Comparison of ENCODE assay signal across 9 mouse cellular contexts in the genomic region with DNA sequence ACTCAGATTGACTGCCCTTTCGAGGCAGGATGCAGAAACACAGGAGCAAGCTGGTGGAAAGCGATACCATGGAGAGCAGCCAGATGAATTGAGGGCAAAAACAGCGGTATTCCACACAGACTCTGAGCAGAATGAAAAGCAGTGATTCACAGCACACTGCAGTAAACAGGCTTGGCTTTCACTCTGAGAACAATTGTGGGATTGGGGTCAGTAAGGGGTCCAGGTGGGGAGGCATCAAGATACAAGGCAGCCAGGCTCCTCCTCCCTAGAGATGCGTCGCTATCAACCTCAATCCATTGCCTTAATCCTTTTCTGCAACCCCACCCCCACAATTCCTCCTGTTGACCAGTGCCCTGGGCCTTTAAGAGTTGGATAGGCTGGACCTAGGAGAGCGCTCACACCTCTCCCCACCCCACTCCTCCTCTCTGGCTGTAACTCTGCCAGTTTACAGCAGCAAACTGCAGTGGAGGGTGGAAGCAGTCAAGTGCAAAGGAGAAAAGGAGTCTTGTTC. TPM values are rescaled to one million over a fixed set of nuclear protein-coding genes. Genes with fewer than 3 reads are reported as not detected.
DNase-seq lines count a peak whose midpoint lies in the region; TF ChIP-seq lines count a peak whose summit lies in the region.
"Had no signal": no experiment of that assay in that cellular context is flagged by ENCODE, and none has a peak within 500 bp of the region (broad histone marks: within the 10 kb centered on the region; RNA-seq: fewer than 3 reads in every experiment).

A gene (plus strand): TSS at position 438 of the 511 bp plus-strand sequence.

- H3K4me3 ChIP-seq in forebrain, embryonic 10.5 days: peak within 1 kb of the TSS; percentile 24; the same call in 1 of the 2 replicates
- H3K4me3 ChIP-seq in olfactory bulb, adult 2 months (ENCODE audit: insufficient read depth, low read depth, low read length): peak within 1 kb of the TSS; percentile 6

- no peaks in the 10 kb centered on the region for H3K27me3 ChIP-seq in forebrain, embryonic 10.5 days (ENCODE audit: poor library complexity, severe bottlenecking)

- no peaks in the 10 kb centered on the region for H3K9me3 ChIP-seq in forebrain, embryonic 10.5 days

- no peak for TF ChIP-seq POLR2A in olfactory bulb, adult 2 months (IDR thresholded peaks at IDR 0.05; ENCODE audit: insufficient read depth, low read depth, low read length)

- H3K36me3 ChIP-seq in forebrain, embryonic 10.5 days (replicated peaks): no peaks in the 10 kb centered on the region

- peaks cover 25% of the 10 kb centered on the region for H3K4me1 ChIP-seq in forebrain, embryonic 10.5 days
- H3K4me1 ChIP-seq in olfactory bulb, adult 2 months (ENCODE audit: control insufficient read depth, insufficient read depth, low read length): 0 out of 2 replicates have a peak, but pooled peaks cover 5% of the 10 kb centered on the region

- TF ChIP-seq CTCF in olfactory bulb, adult 2 months (IDR thresholded peaks at IDR 0.05; ENCODE audit: insufficient read depth, low read depth, low read length): no peak

- DNase-seq in ovary, postnatal 14 days (ENCODE audit: low spot score): peak; percentile 3
- no peak for DNase-seq in ovary, postnatal 10 days (ENCODE audit: low spot score)
- DNase-seq in forebrain, embryonic 10.5 days (ENCODE audit: extremely low spot score, low spot score): no peak
- peak; percentile 40 for DNase-seq in kidney, adult 11 months
- DNase-seq in left cerebral cortex, postnatal 10 days (ENCODE audit: extremely low spot score in 1 of 2, low spot score in 2 of 2): peak; percentile 20 to 35
- DNase-seq in urinary bladder, postnatal 4 days (ENCODE audit: low spot score in 2 of 2): no peak
- no peak for DNase-seq in heart, adult 9 months (ENCODE audit: low spot score in 2 of 2)

- WGBS in forebrain, embryonic 10.5 days: 6% methylated on average over 6 of the region's 6 CpGs
- WGBS in olfactory bulb, adult 2 months: 5% methylated on average over 6 of the region's 6 CpGs

- peak within 1 kb of the TSS; percentile 37; the same call in 1 of the 2 replicates for H3K27ac ChIP-seq in forebrain, embryonic 10.5 days
- H3K27ac ChIP-seq in olfactory bulb, adult 2 months (ENCODE audit: insufficient read depth, low read depth, low read length): peak within 1 kb of the TSS; percentile 26; the same call in 1 of the 2 replicates
- H3K27ac ChIP-seq: liver, embryonic 14.5 days had no signal

- intact Hi-C loops in left cerebral cortex, postnatal 10 days (cut with DNase I): no loop called here

RNA-seq across cellular contexts. Expression of the gene that starts here (rescaled TPM):
- 0.90 and 1.1 TPM in 2 replicates for polyA plus RNA-seq in forebrain, embryonic 10.5 days (2016; fragmentation: Nextera tagmentation; extraction: Ambion mirVana)
- 10 to 100 TPM in 1 of 2 experiments, 1 to 10 TPM in 1; 7.6 to 10.9 TPM for total RNA-seq in left cerebral cortex, postnatal 10 days (2021)
- not detected in 2 replicates for polyA plus RNA-seq in olfactory bulb, adult 2 months (2012; ENCODE audit: insufficient read depth, insufficient read length, low replicate concordance, missing spikeins)

Comparison
In these comparisons a context has a peak if more than half of its experiments do, and no peak if none do; other contexts are left out.
1. DNase-seq: peak in ovary, postnatal 14 days (single experiment), kidney, adult 11 months (single experiment) and left cerebral cortex, postnatal 10 days (2 of 2); none in ovary, postnatal 10 days (single experiment), forebrain, embryonic 10.5 days (single experiment), urinary bladder, postnatal 4 days (0 of 2) and heart, adult 9 months (0 of 2).